Mouse (Mus musculus): Measurements from ENCODE around the gene Tnfrsf1a. TPM values are rescaled to one million over a fixed set of nuclear protein-coding genes. Genes with fewer than 3 reads are reported as not detected.
A peak's percentile ranks its signal among the peaks of the same experiment; 100 is the strongest.
"Not testable (repeated sequence)": the region's sequence is repeated elsewhere in the genome, so short reads cannot be mapped to it uniquely, and the experiment has no call there.

Tnfrsf1a gene
- 73.2 and 83.3 TPM in 2 replicates for polyA plus RNA-seq (2015; fragmentation: Nextera tagmentation; extraction: Ambion mirVana)

GRCm38 (mm10) chr6:125348721-125349574, at the start of gene Tnfrsf1a:
Gene Tnfrsf1a (plus strand): TSS chr6:125349362.
- Histone ChIP-seq H3K27me3 (no peaks in the 10 kb centered on the region), H3K9me3 (replicated peaks) (no peaks in the 10 kb centered on the region), H3K36me3 (no peaks in the 10 kb centered on the region), H3K4me3 (replicated peaks) (peak within 1 kb of the TSS; percentile 71), H3K4me1 (peaks cover 62% of the 10 kb centered on the region), H3K4me2 (peak within 1 kb of the TSS; percentile 90), H3K9ac (peak within 1 kb of the TSS; percentile 80), H3K27ac (peak within 1 kb of the TSS; percentile 91)
- WGBS = 7% methylated on average over 22 of the region's 22 CpGs
- ATAC-seq (replicated peaks; ENCODE audit: low FRiP score) = peak; percentile 16

- Histone ChIP-seq H3K4me1 (peaks cover 15% of the 10 kb centered on the region), H3K9ac (no peak overlapping the region), H3K9me3 (replicated peaks) (no peaks in the 10 kb centered on the region), H3K4me3 (replicated peaks) (no peak overlapping the region), H3K27ac (no peak overlapping the region), H3K36me3 (peaks cover 3% of the 10 kb centered on the region), H3K27me3 (no peaks in the 10 kb centered on the region), H3K4me2 (no peak overlapping the region)
- no peak for ATAC-seq (replicated peaks; ENCODE audit: low FRiP score)
- 90% methylated on average over 1 of the region's 1 CpGs for WGBS
Measured at GRCm38 (mm10) chr6:125300982-125301381, 48.2 kb upstream of the Tnfrsf1a start.

GRCm38 (mm10) chr6:125302231-125302982, 46.8 kb upstream of the Tnfrsf1a start:
- H3K9ac ChIP-seq = no peak overlapping the region
- no peaks in the 10 kb centered on the region for H3K27me3 ChIP-seq
- no peaks in the 10 kb centered on the region for H3K9me3 ChIP-seq (replicated peaks)
- no peak overlapping the region for H3K4me2 ChIP-seq
- no peak overlapping the region for H3K4me3 ChIP-seq (replicated peaks)
- ATAC-seq (replicated peaks; ENCODE audit: low FRiP score) = no peak
- H3K4me1 ChIP-seq = peaks cover 15% of the 10 kb centered on the region
- H3K27ac ChIP-seq = peak overlapping the region; percentile 35
- 77% methylated on average over 24 of the region's 24 CpGs for WGBS
- peaks cover 16% of the 10 kb centered on the region for H3K36me3 ChIP-seq

GRCm38 (mm10) chr6:125303242-125303641, 45.9 kb upstream of the Tnfrsf1a start:
- WGBS = 43% methylated on average over 4 of the region's 4 CpGs
- no peak overlapping the region for H3K9ac ChIP-seq
- no peak overlapping the region for H3K4me2 ChIP-seq
- peaks cover 22% of the 10 kb centered on the region for H3K36me3 ChIP-seq
- H3K4me1 ChIP-seq = peaks cover 15% of the 10 kb centered on the region
- no peaks in the 10 kb centered on the region for H3K27me3 ChIP-seq
- peak overlapping the region; percentile 22; the same call in 1 of the 2 replicates for H3K27ac ChIP-seq
- no peaks in the 10 kb centered on the region for H3K9me3 ChIP-seq (replicated peaks)
- ATAC-seq (replicated peaks; ENCODE audit: low FRiP score) = peak; percentile 72
- H3K4me3 ChIP-seq (replicated peaks) = no peak overlapping the region

GRCm38 (mm10) chr6:125304408-125304807, 44.8 kb upstream of the Tnfrsf1a start:
- WGBS = 90% methylated on average over 7 of the region's 7 CpGs
- H3K9ac ChIP-seq; H3K4me3 ChIP-seq (replicated peaks); ATAC-seq (replicated peaks; ENCODE audit: low FRiP score); H3K9me3 ChIP-seq (replicated peaks); H3K27me3 ChIP-seq; H3K27ac ChIP-seq; H3K4me2 ChIP-seq: not testable (repeated sequence)
- peaks cover 32% of the 10 kb centered on the region for H3K36me3 ChIP-seq
- H3K4me1 ChIP-seq = peaks cover 22% of the 10 kb centered on the region

GRCm38 (mm10) chr6:125305465-125305864, 43.7 kb upstream of the Tnfrsf1a start:
- peaks cover 22% of the 10 kb centered on the region for H3K4me1 ChIP-seq
- H3K9ac ChIP-seq = no peak overlapping the region
- no peak overlapping the region for H3K27ac ChIP-seq
- no peaks in the 10 kb centered on the region for H3K9me3 ChIP-seq (replicated peaks)
- peaks cover 39% of the 10 kb centered on the region for H3K36me3 ChIP-seq
- no peaks in the 10 kb centered on the region for H3K27me3 ChIP-seq
- no peak overlapping the region for H3K4me3 ChIP-seq (replicated peaks)
- ATAC-seq (replicated peaks; ENCODE audit: low FRiP score) = no peak
- H3K4me2 ChIP-seq = no peak overlapping the region
- WGBS = 81% methylated on average over 6 of the region's 6 CpGs

- H3K9ac ChIP-seq = no peak overlapping the region
- no peak overlapping the region for H3K4me2 ChIP-seq
- no peak overlapping the region for H3K27ac ChIP-seq
- ATAC-seq (replicated peaks; ENCODE audit: low FRiP score) = no peak
- no peaks in the 10 kb centered on the region for H3K27me3 ChIP-seq
- WGBS = 95% methylated on average over 5 of the region's 5 CpGs
- peaks cover 28% of the 10 kb centered on the region for H3K4me1 ChIP-seq
- no peak overlapping the region for H3K4me3 ChIP-seq (replicated peaks)
- H3K9me3 ChIP-seq (replicated peaks) = no peaks in the 10 kb centered on the region
- peaks cover 55% of the 10 kb centered on the region for H3K36me3 ChIP-seq
Measured at GRCm38 (mm10) chr6:125307091-125307490, 42.1 kb upstream of the Tnfrsf1a start.

- 22% methylated on average over 13 of the region's 13 CpGs for WGBS
Measured at GRCm38 (mm10) chr6:125308921-125309320, 40.2 kb upstream of the Tnfrsf1a start.

GRCm38 (mm10) chr6:125309406-125309805, 39.8 kb upstream of the Tnfrsf1a start:
- no peak for ATAC-seq (replicated peaks; ENCODE audit: low FRiP score)
- peaks cover 55% of the 10 kb centered on the region for H3K36me3 ChIP-seq

More at GRCm38 (mm10) chr6:125308921-125309320, 40.2 kb upstream of the Tnfrsf1a start:
- no peak overlapping the region for H3K4me3 ChIP-seq (replicated peaks)
- no peaks in the 10 kb centered on the region for H3K9me3 ChIP-seq (replicated peaks)
- no peak overlapping the region for H3K27ac ChIP-seq
- peaks cover 34% of the 10 kb centered on the region for H3K4me1 ChIP-seq
- H3K9ac ChIP-seq = no peak overlapping the region
- H3K36me3 ChIP-seq = peaks cover 55% of the 10 kb centered on the region
- no peak overlapping the region for H3K4me2 ChIP-seq
- no peaks in the 10 kb centered on the region for H3K27me3 ChIP-seq
- peak; percentile 13; the same call in 1 of the 2 replicates for ATAC-seq (replicated peaks; ENCODE audit: low FRiP score)

GRCm38 (mm10) chr6:125312171-125312570, 37.0 kb upstream of the Tnfrsf1a start:
- peak overlapping the region; percentile 86 for H3K4me2 ChIP-seq
- no peak for ATAC-seq (replicated peaks; ENCODE audit: low FRiP score)
- no peaks in the 10 kb centered on the region for H3K27me3 ChIP-seq
- peak overlapping the region; percentile 74 for H3K9ac ChIP-seq
- 78% methylated on average over 9 of the region's 9 CpGs for WGBS
- peak overlapping the region; percentile 64 for H3K4me3 ChIP-seq (replicated peaks)
- H3K36me3 ChIP-seq = peaks cover 41% of the 10 kb centered on the region
- peaks cover 44% of the 10 kb centered on the region for H3K4me1 ChIP-seq
- H3K9me3 ChIP-seq (replicated peaks) = no peaks in the 10 kb centered on the region
- no peak overlapping the region for H3K27ac ChIP-seq

More at GRCm38 (mm10) chr6:125309406-125309805, 39.8 kb upstream of the Tnfrsf1a start:
- peaks cover 38% of the 10 kb centered on the region for H3K4me1 ChIP-seq
- no peaks in the 10 kb centered on the region for H3K27me3 ChIP-seq
- no peaks in the 10 kb centered on the region for H3K9me3 ChIP-seq (replicated peaks)
- 54% methylated on average over 5 of the region's 5 CpGs for WGBS
- H3K4me2 ChIP-seq = no peak overlapping the region
- H3K27ac ChIP-seq = no peak overlapping the region
- no peak overlapping the region for H3K4me3 ChIP-seq (replicated peaks)
- H3K9ac ChIP-seq = no peak overlapping the region

GRCm38 (mm10) chr6:125312581-125313355, 36.4 kb upstream of the Tnfrsf1a start:
- peak overlapping the region; percentile 84 for H3K27ac ChIP-seq
- no peaks in the 10 kb centered on the region for H3K9me3 ChIP-seq (replicated peaks)
- 0 out of 2 replicates have a peak, but pooled peaks have one; percentile 17 for ATAC-seq (replicated peaks; ENCODE audit: low FRiP score)
- peaks cover 44% of the 10 kb centered on the region for H3K4me1 ChIP-seq
- peak overlapping the region; percentile 86 for H3K4me2 ChIP-seq
- H3K9ac ChIP-seq = peak overlapping the region; percentile 74
- H3K4me3 ChIP-seq (replicated peaks) = peak overlapping the region; percentile 64
- WGBS = 50% methylated on average over 22 of the region's 22 CpGs
- H3K36me3 ChIP-seq = peaks cover 38% of the 10 kb centered on the region
- no peaks in the 10 kb centered on the region for H3K27me3 ChIP-seq

Data from kidney, embryonic 15.5 days (tissue).